Mouse (Mus musculus): ENCODE data around the gene Tstd1. TPM values are rescaled to one million over a fixed set of nuclear protein-coding genes. Genes with fewer than 3 reads are reported as not detected.

The Tstd1 gene
- total RNA-seq, 2 experiments from 2014 or later, result 0.78 to 0.98 TPM

- intact Hi-C loops (cut with DNase I; ENCODE audit: low total_unique reads), result no loop called here
- no peak for DNase-seq
Measured at GRCm38 (mm10) chr1:171412001-171412441, 6.7 kb upstream of the Tstd1 start.

- DNase-seq, result no peak
- intact Hi-C loops (cut with DNase I; ENCODE audit: low total_unique reads), result no loop called here
Measured at GRCm38 (mm10) chr1:171412446-171412845, 6.2 kb upstream of the Tstd1 start.

GRCm38 (mm10) chr1:171413608-171414007 lies 5.1 kb upstream of the Tstd1 start:
- DNase-seq, result no peak
- intact Hi-C loops (cut with DNase I; ENCODE audit: low total_unique reads), result no loop called here

GRCm38 (mm10) chr1:171419291-171419882 lies 715 bp downstream of the Tstd1 start:
- intact Hi-C loops (cut with DNase I; ENCODE audit: low total_unique reads), result no loop called here
- DNase-seq, result no peak

GRCm38 (mm10) chr1:171419905-171420304 lies 1.2 kb downstream of the Tstd1 start:
- intact Hi-C loops (cut with DNase I; ENCODE audit: low total_unique reads), result no loop called here
- no peak for DNase-seq

GRCm38 (mm10) chr1:171422504-171423095 lies 3.9 kb downstream of the Tstd1 start:
- intact Hi-C loops (cut with DNase I; ENCODE audit: low total_unique reads), result no loop called here
- no peak for DNase-seq

- intact Hi-C loops (cut with DNase I; ENCODE audit: low total_unique reads), result no loop called here
- no peak for DNase-seq
Measured at GRCm38 (mm10) chr1:171424638-171425037, 6.0 kb downstream of the Tstd1 start.

GRCm38 (mm10) chr1:171425126-171425525 lies 6.5 kb downstream of the Tstd1 start:
- DNase-seq, result no peak
- intact Hi-C loops (cut with DNase I; ENCODE audit: low total_unique reads), result no loop called here

GRCm38 (mm10) chr1:171432158-171432557 lies 13.5 kb downstream of the Tstd1 start:
- intact Hi-C loops (cut with DNase I; ENCODE audit: low total_unique reads), result no loop called here
- no peak for DNase-seq

GRCm38 (mm10) chr1:171435288-171435814 lies 16.7 kb downstream of the Tstd1 start:
- intact Hi-C loops (cut with DNase I; ENCODE audit: low total_unique reads), result no loop called here
- no peak for DNase-seq

GRCm38 (mm10) chr1:171435974-171436373 lies 17.3 kb downstream of the Tstd1 start:
- DNase-seq, result no peak
- intact Hi-C loops (cut with DNase I; ENCODE audit: low total_unique reads), result no loop called here

- intact Hi-C loops (cut with DNase I; ENCODE audit: low total_unique reads), result no loop called here
- DNase-seq, result peak; percentile 67
Measured at GRCm38 (mm10) chr1:171437264-171438013, 18.8 kb downstream of the Tstd1 start, which contains the start of gene F11r. F11r (plus strand) TSS chr1:171437535.

- intact Hi-C loops (cut with DNase I; ENCODE audit: low total_unique reads), result no loop called here
- no peak for DNase-seq
Measured at GRCm38 (mm10) chr1:171438014-171438670, 19.5 kb downstream of the Tstd1 start.

GRCm38 (mm10) chr1:171439072-171439471 lies 20.4 kb downstream of the Tstd1 start:
- no peak for DNase-seq
- intact Hi-C loops (cut with DNase I; ENCODE audit: low total_unique reads), result no loop called here

GRCm38 (mm10) chr1:171440025-171440725 lies 21.5 kb downstream of the Tstd1 start:
- DNase-seq, result peak; percentile 41
- intact Hi-C loops (cut with DNase I; ENCODE audit: low total_unique reads), result no loop called here

- no peak for DNase-seq
- intact Hi-C loops (cut with DNase I; ENCODE audit: low total_unique reads), result no loop called here
Measured at GRCm38 (mm10) chr1:171441466-171442412, 23.1 kb downstream of the Tstd1 start.

- intact Hi-C loops (cut with DNase I; ENCODE audit: low total_unique reads), result no loop called here
- DNase-seq, result no peak
Measured at GRCm38 (mm10) chr1:171442413-171442760, 23.7 kb downstream of the Tstd1 start.

- intact Hi-C loops (cut with DNase I; ENCODE audit: low total_unique reads), result no loop called here
- no peak for DNase-seq
Measured at GRCm38 (mm10) chr1:171445050-171445449, 26.4 kb downstream of the Tstd1 start.
